Mouse (Mus musculus) stomach, postnatal 0 days (tissue): ENCODE results near the gene Nln. TPM values are rescaled to one million over a fixed set of nuclear protein-coding genes. Genes with fewer than 3 reads are reported as not detected.

ENCODE experiments used
- ATAC-seq: fragments of 200-750 bp; cut with Nextera tagmentation; 2 replicates; pipeline ENCODE4 v1.8.0; 2017; ENCODE audit not compliant: low FRiP score, low TSS enrichment
- DNase-seq: peaks from one replicate; pipeline ENCODE4 v3.0.0-alpha.2; 2016; ENCODE audit warnings: low spot score
- H3K27ac ChIP-seq: fragments of 300-500 bp; sonication (generic); replicated peaks from 2 replicates; pipeline ENCODE4 v1.5.1; 2014; ENCODE audit warnings: mild to moderate bottlenecking, control low read depth
- H3K27me3 ChIP-seq: fragments of 300-500 bp; sonication (generic); 2 replicates; pipeline ENCODE4 v1.6.1; 2014; ENCODE audit warnings: low read length; ENCODE audit not compliant: control insufficient read depth, insufficient read depth
- H3K36me3 ChIP-seq: fragments of 300-500 bp; sonication (generic); 2 replicates; pipeline ENCODE4 v1.6.1; 2014; ENCODE audit warnings: low read length, mixed read lengths; ENCODE audit not compliant: control insufficient read depth, insufficient read depth
- H3K4me1 ChIP-seq: fragments of 300-500 bp; sonication (generic); replicated peaks from 2 replicates; pipeline ENCODE4 v1.6.1; 2014; ENCODE audit warnings: antibody characterized with exemption; ENCODE audit not compliant: control insufficient read depth, insufficient read depth
- H3K4me2 ChIP-seq: fragments of 300-500 bp; sonication (generic); replicated peaks from 2 replicates; pipeline ENCODE4 v1.6.1; 2014; ENCODE audit warnings: low read depth, mild to moderate bottlenecking, control low read depth, moderate library complexity
- H3K4me3 ChIP-seq: fragments of 300-500 bp; sonication (generic); 2 replicates; pipeline ENCODE4 v1.5.1; 2014; ENCODE audit warnings: low read depth, low read length, control low read depth
- H3K9ac ChIP-seq: fragments of 300-500 bp; sonication (generic); 2 replicates; pipeline ENCODE4 v1.6.1; 2014; ENCODE audit warnings: mild to moderate bottlenecking, low read length, control low read depth, mixed read lengths
- H3K9me3 ChIP-seq: fragments of 300-500 bp; sonication (generic); 2 replicates; pipeline ENCODE4 v1.6.1; 2016; ENCODE audit warnings: low read length; ENCODE audit not compliant: control insufficient read depth
- CTCF ChIP-seq: IDR thresholded peaks from 2 replicates; pipeline ENCODE4 v1.5.1; 2016; ENCODE audit warnings: antibody characterized with exemption, low read depth, mild to moderate bottlenecking, moderate library complexity
- EP300 ChIP-seq: optimal IDR thresholded peaks from 2 replicates; pipeline ENCODE3; 2016; ENCODE audit warnings: antibody characterized with exemption
- WGBS: fragments of 180-500 bp; shearing (Covaris S2); extraction: QIAGEN DNeasy Blood & Tissue Kit; methylation state at CpG from one replicate; pipeline ENCODE4 v1.1.7; 2014; 5-methylcytosine and 5-hydroxymethylcytosine counted together
- polyA plus RNA-seq: library from polyadenylated mRNA; unstranded; fragments of >200 nt; fragmentation: Nextera tagmentation; extraction: Ambion mirVana; gene quantifications from 2 replicates; pipeline ENCODE4 v1.2.1, GENCODE M21; 2015

Nln gene
- polyA plus RNA-seq, 1 experiment from 2014 or later: 22.5 TPM

- no peak overlapping the region for H3K9ac ChIP-seq
- TF ChIP-seq CTCF (no peak), EP300 (no peak)
- no peaks in the 10 kb centered on the region for H3K36me3 ChIP-seq
- no peaks in the 10 kb centered on the region for H3K27me3 ChIP-seq
- H3K9me3 ChIP-seq: no peaks in the 10 kb centered on the region
- WGBS: 67% methylated on average over 4 of the region's 4 CpGs
- peak; percentile 40 for DNase-seq
- ATAC-seq: peak; percentile 73
- H3K4me1 ChIP-seq: no peaks in the 10 kb centered on the region; the same call in 1 of the 2 replicates
- 0 out of 2 replicates have a peak overlapping the region, but pooled peaks have one; percentile 24 for H3K27ac ChIP-seq
- H3K4me3 ChIP-seq: no peak overlapping the region
- no peak overlapping the region for H3K4me2 ChIP-seq
These were observed 133.2 kb downstream of the Nln start for GRCm38 (mm10) chr13:103976181-103976724.

GRCm38 (mm10) chr13:103975101-103975500 lies 134.3 kb downstream of the Nln start:
- Histone ChIP-seq H3K9me3 (no peaks in the 10 kb centered on the region), H3K4me2 (no peak overlapping the region), H3K27ac (peak overlapping the region; percentile 49; the same call in 1 of the 2 replicates), H3K4me3 (no peak overlapping the region), H3K36me3 (no peaks in the 10 kb centered on the region), H3K4me1 (no peaks in the 10 kb centered on the region; the same call in 1 of the 2 replicates), H3K27me3 (no peaks in the 10 kb centered on the region), H3K9ac (no peak overlapping the region)
- ATAC-seq (no peak), DNase-seq (no peak)
- 55% methylated on average over 10 of the region's 10 CpGs for WGBS
- TF ChIP-seq CTCF: 0 out of 2 replicates have a peak, but pooled peaks have one; percentile 12
- no peak for TF ChIP-seq EP300

GRCm38 (mm10) chr13:103973977-103974376 lies 135.4 kb downstream of the Nln start:
- ATAC-seq (no peak), DNase-seq (peak; percentile 38)
- Histone ChIP-seq H3K4me1 (no peaks in the 10 kb centered on the region; the same call in 1 of the 2 replicates), H3K9ac (no peak overlapping the region), H3K9me3 (no peaks in the 10 kb centered on the region), H3K36me3 (no peaks in the 10 kb centered on the region), H3K4me2 (no peak overlapping the region), H3K27me3 (no peaks in the 10 kb centered on the region), H3K27ac (no peak overlapping the region), H3K4me3 (no peak overlapping the region)
- TF ChIP-seq CTCF (no peak), EP300 (no peak)
- WGBS: 31% methylated on average over 5 of the region's 5 CpGs

Other genes starting within 250 kb of the Nln start
- 15.7 and 16.1 TPM in 2 replicates for gene Erbin, start 189.1 kb downstream of the Nln start, polyA plus RNA-seq
- gene Sgtb, start 127 bp upstream of the Nln start, polyA plus RNA-seq: 3.3 TPM in 2 replicates
- 33.8 and 36.6 TPM in 2 replicates for gene Trappc13, start 68.9 kb upstream of the Nln start, polyA plus RNA-seq
- gene Trim23, start 69.2 kb upstream of the Nln start, polyA plus RNA-seq: 8.2 and 8.4 TPM in 2 replicates
- 23.1 and 27.5 TPM in 2 replicates for gene Cenpk, start 119.0 kb upstream of the Nln start, polyA plus RNA-seq
- gene Ppwd1, start 119.2 kb upstream of the Nln start, polyA plus RNA-seq: 6.1 TPM in 2 replicates
- gene Adamts6, start 178.2 kb upstream of the Nln start, polyA plus RNA-seq: 0.56 and 0.78 TPM in 2 replicates